Mouse (Mus musculus): ENCODE data around the gene Gpr45. TPM values are rescaled to one million over a fixed set of nuclear protein-coding genes. Genes with fewer than 3 reads are reported as not detected.

The Gpr45 gene
- not detected in 2 replicates for polyA plus RNA-seq (2012; ENCODE audit: insufficient read depth, insufficient read length, missing spikeins)

GRCm38 (mm10) chr1:42952734-42953481, at the start of gene Gpr45:
TSS of gene Gpr45 (plus strand) at chr1:42952872.
- Histone ChIP-seq H3K4me1 (ENCODE audit: control insufficient read depth, insufficient read depth, low read length) (no peaks in the 10 kb centered on the region; the same call in 1 of the 2 replicates), H3K4me3 (ENCODE audit: insufficient read depth, low read length) (peak within 1 kb of the TSS; percentile 42), H3K27ac (ENCODE audit: insufficient read depth, low read depth, low read length) (no peak within 1 kb of the TSS)
- TF ChIP-seq POLR2A (IDR thresholded peaks at IDR 0.05; ENCODE audit: borderline replicate concordance, low read depth, low read length), result no peak

GRCm38 (mm10) chr1:42905148-42905547, 47.5 kb upstream of the Gpr45 start:
- TF ChIP-seq CTCF (IDR thresholded peaks at IDR 0.05; ENCODE audit: low read depth, low read length) (no peak), POLR2A (IDR thresholded peaks at IDR 0.05; ENCODE audit: borderline replicate concordance, low read depth, low read length) (no peak)
- H3K4me1 ChIP-seq (ENCODE audit: control insufficient read depth, insufficient read depth, low read length), result no peaks in the 10 kb centered on the region
- H3K4me3 ChIP-seq (ENCODE audit: insufficient read depth, low read length), result no peak overlapping the region
- H3K27ac ChIP-seq (ENCODE audit: insufficient read depth, low read depth, low read length), result no peak overlapping the region

GRCm38 (mm10) chr1:42906696-42907095, 46.0 kb upstream of the Gpr45 start:
- no peak for TF ChIP-seq CTCF (IDR thresholded peaks at IDR 0.05; ENCODE audit: low read depth, low read length)
- no peak for TF ChIP-seq POLR2A (IDR thresholded peaks at IDR 0.05; ENCODE audit: borderline replicate concordance, low read depth, low read length)
- Histone ChIP-seq H3K4me3 (ENCODE audit: insufficient read depth, low read length) (no peak overlapping the region), H3K27ac (ENCODE audit: insufficient read depth, low read depth, low read length) (no peak overlapping the region), H3K4me1 (ENCODE audit: control insufficient read depth, insufficient read depth, low read length) (no peaks in the 10 kb centered on the region)

GRCm38 (mm10) chr1:42907153-42907552, 45.5 kb upstream of the Gpr45 start:
- Histone ChIP-seq H3K4me1 (ENCODE audit: control insufficient read depth, insufficient read depth, low read length) (no peaks in the 10 kb centered on the region), H3K27ac (ENCODE audit: insufficient read depth, low read depth, low read length) (no peak overlapping the region), H3K4me3 (ENCODE audit: insufficient read depth, low read length) (no peak overlapping the region)
- no peak for TF ChIP-seq POLR2A (IDR thresholded peaks at IDR 0.05; ENCODE audit: borderline replicate concordance, low read depth, low read length)
- TF ChIP-seq CTCF (IDR thresholded peaks at IDR 0.05; ENCODE audit: low read depth, low read length), result no peak

- Histone ChIP-seq H3K27ac (ENCODE audit: insufficient read depth, low read depth, low read length) (no peak overlapping the region), H3K4me3 (ENCODE audit: insufficient read depth, low read length) (no peak overlapping the region), H3K4me1 (ENCODE audit: control insufficient read depth, insufficient read depth, low read length) (no peaks in the 10 kb centered on the region)
- no peak for TF ChIP-seq POLR2A (IDR thresholded peaks at IDR 0.05; ENCODE audit: borderline replicate concordance, low read depth, low read length)
- no peak for TF ChIP-seq CTCF (IDR thresholded peaks at IDR 0.05; ENCODE audit: low read depth, low read length)
These were observed 37.6 kb upstream of the Gpr45 start for GRCm38 (mm10) chr1:42915062-42915461.

- H3K27ac ChIP-seq (ENCODE audit: insufficient read depth, low read depth, low read length), result no peak overlapping the region
- no peak overlapping the region for H3K4me3 ChIP-seq (ENCODE audit: insufficient read depth, low read length)
- TF ChIP-seq POLR2A (IDR thresholded peaks at IDR 0.05; ENCODE audit: borderline replicate concordance, low read depth, low read length) (no peak), CTCF (IDR thresholded peaks at IDR 0.05; ENCODE audit: low read depth, low read length) (no peak)
- no peaks in the 10 kb centered on the region for H3K4me1 ChIP-seq (ENCODE audit: control insufficient read depth, insufficient read depth, low read length)
These were observed 36.0 kb upstream of the Gpr45 start for GRCm38 (mm10) chr1:42916719-42917118.

GRCm38 (mm10) chr1:42917908-42918307, 34.8 kb upstream of the Gpr45 start:
- no peaks in the 10 kb centered on the region for H3K4me1 ChIP-seq (ENCODE audit: control insufficient read depth, insufficient read depth, low read length)
- H3K27ac ChIP-seq (ENCODE audit: insufficient read depth, low read depth, low read length), result no peak overlapping the region
- H3K4me3 ChIP-seq (ENCODE audit: insufficient read depth, low read length), result no peak overlapping the region
- TF ChIP-seq POLR2A (IDR thresholded peaks at IDR 0.05; ENCODE audit: borderline replicate concordance, low read depth, low read length) (no peak), CTCF (IDR thresholded peaks at IDR 0.05; ENCODE audit: low read depth, low read length) (no peak)

- Histone ChIP-seq H3K4me1 (ENCODE audit: control insufficient read depth, insufficient read depth, low read length) (no peaks in the 10 kb centered on the region), H3K27ac (ENCODE audit: insufficient read depth, low read depth, low read length) (no peak overlapping the region), H3K4me3 (ENCODE audit: insufficient read depth, low read length) (no peak overlapping the region)
- TF ChIP-seq POLR2A (IDR thresholded peaks at IDR 0.05; ENCODE audit: borderline replicate concordance, low read depth, low read length), result no peak
- no peak for TF ChIP-seq CTCF (IDR thresholded peaks at IDR 0.05; ENCODE audit: low read depth, low read length)
These were observed 28.7 kb upstream of the Gpr45 start for GRCm38 (mm10) chr1:42923924-42924323.

GRCm38 (mm10) chr1:42933613-42934012, 19.1 kb upstream of the Gpr45 start:
- H3K4me3 ChIP-seq (ENCODE audit: insufficient read depth, low read length), result no peak overlapping the region

GRCm38 (mm10) chr1:42948486-42948885, 4.2 kb upstream of the Gpr45 start:
- Histone ChIP-seq H3K4me1 (ENCODE audit: control insufficient read depth, insufficient read depth, low read length) (no peaks in the 10 kb centered on the region; the same call in 1 of the 2 replicates), H3K4me3 (ENCODE audit: insufficient read depth, low read length) (no peak overlapping the region), H3K27ac (ENCODE audit: insufficient read depth, low read depth, low read length) (no peak overlapping the region)
- TF ChIP-seq CTCF (IDR thresholded peaks at IDR 0.05; ENCODE audit: low read depth, low read length), result no peak
- no peak for TF ChIP-seq POLR2A (IDR thresholded peaks at IDR 0.05; ENCODE audit: borderline replicate concordance, low read depth, low read length)

More at GRCm38 (mm10) chr1:42933613-42934012, 19.1 kb upstream of the Gpr45 start:
- H3K27ac ChIP-seq (ENCODE audit: insufficient read depth, low read depth, low read length), result no peak overlapping the region
- H3K4me1 ChIP-seq (ENCODE audit: control insufficient read depth, insufficient read depth, low read length), result no peaks in the 10 kb centered on the region
- no peak for TF ChIP-seq CTCF (IDR thresholded peaks at IDR 0.05; ENCODE audit: low read depth, low read length)
- TF ChIP-seq POLR2A (IDR thresholded peaks at IDR 0.05; ENCODE audit: borderline replicate concordance, low read depth, low read length), result no peak
